Mouse (Mus musculus): ENCODE data around the gene Efcc1.

The Efcc1 gene

GRCm38 (mm10) chr6:87779174-87780165 is 48.8 kb downstream of the Efcc1 start:
- no peak for DNase-seq

GRCm38 (mm10) chr6:87780546-87781301 is 50.1 kb downstream of the Efcc1 start:
- no peak for DNase-seq

GRCm38 (mm10) chr6:87784033-87784432 is 53.4 kb downstream of the Efcc1 start:
- DNase-seq = no peak

- no peak for DNase-seq
Measured at GRCm38 (mm10) chr6:87786621-87787020, 56.0 kb downstream of the Efcc1 start.

GRCm38 (mm10) chr6:87787108-87787890 is 56.6 kb downstream of the Efcc1 start:
- no peak for DNase-seq

- DNase-seq = no peak
Measured at GRCm38 (mm10) chr6:87788266-87788895, 57.7 kb downstream of the Efcc1 start.

GRCm38 (mm10) chr6:87788896-87789587 is 58.4 kb downstream of the Efcc1 start:
- peak; percentile 78 for DNase-seq

GRCm38 (mm10) chr6:87789791-87790190 is 59.1 kb downstream of the Efcc1 start:
- no peak for DNase-seq

GRCm38 (mm10) chr6:87790779-87791480 is 60.3 kb downstream of the Efcc1 start:
- DNase-seq = peak; percentile 36

GRCm38 (mm10) chr6:87791826-87792225 is 61.2 kb downstream of the Efcc1 start:
- DNase-seq = no peak

GRCm38 (mm10) chr6:87793821-87794510 is 63.3 kb downstream of the Efcc1 start:
- DNase-seq = no peak

- DNase-seq = no peak
Measured at GRCm38 (mm10) chr6:87795385-87796150, 64.9 kb downstream of the Efcc1 start.

GRCm38 (mm10) chr6:87796251-87796880 is 65.7 kb downstream of the Efcc1 start:
- DNase-seq = no peak

GRCm38 (mm10) chr6:87797321-87797720 is 66.7 kb downstream of the Efcc1 start:
- no peak for DNase-seq

- no peak for DNase-seq
Measured at GRCm38 (mm10) chr6:87799576-87799975, 68.9 kb downstream of the Efcc1 start.

GRCm38 (mm10) chr6:87802462-87802861 is 71.8 kb downstream of the Efcc1 start:
- no peak for DNase-seq

GRCm38 (mm10) chr6:87804036-87804435 is 73.4 kb downstream of the Efcc1 start:
- DNase-seq = no peak

- no peak for DNase-seq
Measured at GRCm38 (mm10) chr6:87804886-87805285, 74.2 kb downstream of the Efcc1 start.

GRCm38 (mm10) chr6:87805448-87805847 is 74.8 kb downstream of the Efcc1 start:
- DNase-seq = no peak

Measured in kidney, adult 11 months (tissue).